Mouse (Mus musculus) kidney, embryonic 14.5 days (tissue): ENCODE data around the gene Rnaseh2b. TPM values are rescaled to one million over a fixed set of nuclear protein-coding genes. Genes with fewer than 3 reads are reported as not detected.

Source experiments
- ATAC-seq: fragments of 200-750 bp; cut with Nextera tagmentation; 2 replicates; pipeline ENCODE4 v1.8.0; 2017; ENCODE audit warnings: moderate number of reproducible peaks, mild to moderate bottlenecking, moderate TSS enrichment, moderate library complexity; ENCODE audit not compliant: low FRiP score, low TSS enrichment
- H3K27ac ChIP-seq: fragments of 300-500 bp; sonication (generic); 2 replicates; pipeline ENCODE4 v1.5.1; 2014; ENCODE audit warnings: low read depth, mild to moderate bottlenecking, low read length, moderate library complexity, mixed read lengths
- H3K27me3 ChIP-seq: fragments of 300-500 bp; sonication (generic); 2 replicates; pipeline ENCODE4 v1.6.1; 2014; ENCODE audit warnings: mild to moderate bottlenecking, low read length; ENCODE audit not compliant: control insufficient read depth, insufficient read depth
- H3K36me3 ChIP-seq: fragments of 300-500 bp; sonication (generic); 2 replicates; pipeline ENCODE4 v1.6.1; 2014; ENCODE audit warnings: low read length, mixed read lengths; ENCODE audit not compliant: control insufficient read depth, insufficient read depth
- H3K4me1 ChIP-seq: fragments of 300-500 bp; sonication (generic); 2 replicates; pipeline ENCODE4 v1.6.1; 2014; ENCODE audit warnings: low read length, mixed read lengths; ENCODE audit not compliant: control insufficient read depth, insufficient read depth
- H3K4me2 ChIP-seq: fragments of 300-500 bp; sonication (generic); replicated peaks from 2 replicates; pipeline ENCODE4 v1.6.1; 2014; ENCODE audit warnings: low read depth, mild to moderate bottlenecking, low read length
- H3K4me3 ChIP-seq: fragments of 300-500 bp; sonication (generic); 2 replicates; pipeline ENCODE4 v1.5.1; 2014; ENCODE audit warnings: mild to moderate bottlenecking, low read length
- H3K9ac ChIP-seq: fragments of 300-500 bp; sonication (generic); 2 replicates; pipeline ENCODE4 v1.6.1; 2014; ENCODE audit warnings: low read depth, mild to moderate bottlenecking, low read length, moderate library complexity
- H3K9me3 ChIP-seq: fragments of 300-500 bp; sonication (generic); 2 replicates; pipeline ENCODE4 v1.6.1; 2016; ENCODE audit warnings: low read length; ENCODE audit not compliant: control insufficient read depth
- WGBS: fragments of 180-500 bp; shearing (Covaris S2); extraction: QIAGEN DNeasy Blood & Tissue Kit; methylation state at CpG from one replicate; pipeline ENCODE4 v1.1.7; 2014; 5-methylcytosine and 5-hydroxymethylcytosine counted together
- polyA plus RNA-seq: library from polyadenylated mRNA; unstranded; fragments of >200 nt; fragmentation: Nextera tagmentation; extraction: Ambion mirVana; gene quantifications from 2 replicates; pipeline ENCODE4 v1.2.1, GENCODE M21; 2014

The Rnaseh2b gene
- polyA plus RNA-seq, 1 experiment from 2014 or later, result 69.3 TPM

- H3K9me3 ChIP-seq, result no peaks in the 10 kb centered on the region
- no peaks in the 10 kb centered on the region for H3K36me3 ChIP-seq
- H3K27me3 ChIP-seq, result no peaks in the 10 kb centered on the region
- no peak for ATAC-seq
- no peak overlapping the region for H3K27ac ChIP-seq
- WGBS, result 78% methylated on average over 10 of the region's 10 CpGs
- no peaks in the 10 kb centered on the region for H3K4me1 ChIP-seq
- no peak overlapping the region for H3K4me3 ChIP-seq
- no peak overlapping the region for H3K4me2 ChIP-seq
- no peak overlapping the region for H3K9ac ChIP-seq
Measured at GRCm38 (mm10) chr14:62342643-62343144, 50.3 kb downstream of the Rnaseh2b start.

GRCm38 (mm10) chr14:62346570-62346969 lies 54.2 kb downstream of the Rnaseh2b start:
- WGBS, result 62% methylated on average over 11 of the region's 11 CpGs
- Histone ChIP-seq H3K9ac (no peak overlapping the region), H3K4me2 (no peak overlapping the region), H3K36me3 (peaks cover 3% of the 10 kb centered on the region; the same call in 1 of the 2 replicates), H3K27ac (no peak overlapping the region), H3K4me3 (no peak overlapping the region), H3K27me3 (no peaks in the 10 kb centered on the region), H3K9me3 (no peaks in the 10 kb centered on the region), H3K4me1 (no peaks in the 10 kb centered on the region)
- ATAC-seq, result no peak

- no peak for ATAC-seq
- Histone ChIP-seq H3K27me3 (no peaks in the 10 kb centered on the region), H3K27ac (no peak overlapping the region), H3K4me1 (no peaks in the 10 kb centered on the region), H3K36me3 (peaks cover 3% of the 10 kb centered on the region; the same call in 1 of the 2 replicates), H3K9ac (no peak overlapping the region), H3K9me3 (no peaks in the 10 kb centered on the region), H3K4me3 (no peak overlapping the region), H3K4me2 (no peak overlapping the region)
- 88% methylated on average over 7 of the region's 7 CpGs for WGBS
Measured at GRCm38 (mm10) chr14:62347103-62347502, 54.7 kb downstream of the Rnaseh2b start.

GRCm38 (mm10) chr14:62349786-62350185 lies 57.4 kb downstream of the Rnaseh2b start:
- Histone ChIP-seq H3K27me3 (no peaks in the 10 kb centered on the region), H3K9me3 (no peaks in the 10 kb centered on the region), H3K4me3 (no peak overlapping the region), H3K4me2 (no peak overlapping the region), H3K27ac (no peak overlapping the region), H3K9ac (no peak overlapping the region), H3K36me3 (peaks cover 6% of the 10 kb centered on the region; the same call in 1 of the 2 replicates), H3K4me1 (no peaks in the 10 kb centered on the region)
- no peak for ATAC-seq
- 58% methylated on average over 5 of the region's 5 CpGs for WGBS

- H3K4me2 ChIP-seq, result no peak overlapping the region
- 71% methylated on average over 4 of the region's 4 CpGs for WGBS
- ATAC-seq, result no peak
- H3K9ac ChIP-seq, result no peak overlapping the region
- no peaks in the 10 kb centered on the region for H3K27me3 ChIP-seq
- H3K9me3 ChIP-seq, result no peaks in the 10 kb centered on the region
- H3K36me3 ChIP-seq, result peaks cover 6% of the 10 kb centered on the region; the same call in 1 of the 2 replicates
- no peaks in the 10 kb centered on the region for H3K4me1 ChIP-seq
- H3K4me3 ChIP-seq, result no peak overlapping the region
- no peak overlapping the region for H3K27ac ChIP-seq
Measured at GRCm38 (mm10) chr14:62350186-62350585, 57.8 kb downstream of the Rnaseh2b start.

GRCm38 (mm10) chr14:62350890-62351289 lies 58.5 kb downstream of the Rnaseh2b start:
- no peaks in the 10 kb centered on the region for H3K27me3 ChIP-seq
- no peak overlapping the region for H3K4me3 ChIP-seq
- WGBS, result 90% methylated on average over 3 of the region's 3 CpGs
- peaks cover 6% of the 10 kb centered on the region; the same call in 1 of the 2 replicates for H3K36me3 ChIP-seq
- no peaks in the 10 kb centered on the region for H3K9me3 ChIP-seq
- no peaks in the 10 kb centered on the region for H3K4me1 ChIP-seq
- no peak overlapping the region for H3K27ac ChIP-seq
- H3K4me2 ChIP-seq, result no peak overlapping the region
- H3K9ac ChIP-seq, result no peak overlapping the region
- no peak for ATAC-seq

GRCm38 (mm10) chr14:62353372-62353771 lies 61.0 kb downstream of the Rnaseh2b start:
- no peak for ATAC-seq
- Histone ChIP-seq H3K36me3 (peaks cover 6% of the 10 kb centered on the region; the same call in 1 of the 2 replicates), H3K4me2 (no peak overlapping the region), H3K9me3 (no peaks in the 10 kb centered on the region), H3K4me1 (no peaks in the 10 kb centered on the region), H3K27ac (no peak overlapping the region), H3K4me3 (no peak overlapping the region), H3K9ac (no peak overlapping the region), H3K27me3 (no peaks in the 10 kb centered on the region)
- 88% methylated on average over 9 of the region's 9 CpGs for WGBS

GRCm38 (mm10) chr14:62353793-62354192 lies 61.4 kb downstream of the Rnaseh2b start:
- Histone ChIP-seq H3K9me3 (no peaks in the 10 kb centered on the region), H3K27ac (no peak overlapping the region), H3K4me2 (no peak overlapping the region), H3K36me3 (peaks cover 6% of the 10 kb centered on the region; the same call in 1 of the 2 replicates), H3K9ac (no peak overlapping the region), H3K4me3 (no peak overlapping the region), H3K27me3 (no peaks in the 10 kb centered on the region), H3K4me1 (no peaks in the 10 kb centered on the region)
- ATAC-seq, result no peak
- 91% methylated on average over 5 of the region's 5 CpGs for WGBS

- no peak overlapping the region for H3K4me3 ChIP-seq
- WGBS, result 79% methylated on average over 7 of the region's 7 CpGs
- ATAC-seq, result no peak
- H3K4me2 ChIP-seq, result no peak overlapping the region
- no peak overlapping the region for H3K27ac ChIP-seq
- H3K4me1 ChIP-seq, result no peaks in the 10 kb centered on the region
- H3K36me3 ChIP-seq, result peaks cover 3% of the 10 kb centered on the region; the same call in 1 of the 2 replicates
- no peaks in the 10 kb centered on the region for H3K9me3 ChIP-seq
- no peak overlapping the region for H3K9ac ChIP-seq
- no peaks in the 10 kb centered on the region for H3K27me3 ChIP-seq
Measured at GRCm38 (mm10) chr14:62355201-62355600, 62.8 kb downstream of the Rnaseh2b start.
